In genomic region chr1:176427835-176428234, GRCm38 (mm10) we compare ENCODE assay signal across 24 mouse cellular contexts.
DNase-seq lines count a peak whose midpoint lies in the region; ATAC-seq lines count a peak whose summit lies in the region.
"Had no signal": no experiment of that assay in that cellular context is flagged by ENCODE, and none has a peak within 500 bp of the region (broad histone marks: within the 10 kb centered on the region; RNA-seq: fewer than 3 reads in every experiment).

No protein-coding gene starts in this region.

- no peak overlapping the region for H3K4me2 ChIP-seq in hindbrain, embryonic 11.5 days (replicated peaks; ENCODE audit: low read depth, low read length)
- H3K4me2 ChIP-seq: embryonic facial prominence, embryonic 15.5 days; heart, embryonic 13.5 days; hindbrain, embryonic 14.5 days; limb, embryonic 12.5 days; liver, embryonic 11.5 days; neural tube, embryonic 12.5 days had no signal

- no peak overlapping the region for H3K4me3 ChIP-seq in hindbrain, embryonic 10.5 days
- H3K4me3 ChIP-seq in hindbrain, embryonic 11.5 days (ENCODE audit: low read depth, low read length) = no peak overlapping the region
- H3K4me3 ChIP-seq: embryonic facial prominence, embryonic 15.5 days; heart, adult 2 months; heart, embryonic 13.5 days; layer of hippocampus, adult 2 months; limb, embryonic 12.5 days; neural tube, embryonic 12.5 days had no signal

- no peaks in the 10 kb centered on the region for H3K36me3 ChIP-seq in hindbrain, embryonic 10.5 days
- no peaks in the 10 kb centered on the region for H3K36me3 ChIP-seq in hindbrain, embryonic 11.5 days (ENCODE audit: control insufficient read depth, insufficient read depth, low read length)
- H3K36me3 ChIP-seq: embryonic facial prominence, embryonic 15.5 days; heart, embryonic 13.5 days; limb, embryonic 12.5 days; neural tube, embryonic 12.5 days had no signal

- no peak overlapping the region for H3K9ac ChIP-seq in hindbrain, embryonic 11.5 days (ENCODE audit: low read depth, low read length)
- H3K9ac ChIP-seq: embryonic facial prominence, embryonic 15.5 days; heart, embryonic 13.5 days; hindbrain, embryonic 14.5 days; limb, embryonic 12.5 days; neural tube, embryonic 12.5 days had no signal

- no peaks in the 10 kb centered on the region for H3K27me3 ChIP-seq in hindbrain, embryonic 10.5 days (ENCODE audit: insufficient read depth, poor library complexity, severe bottlenecking)
- no peaks in the 10 kb centered on the region for H3K27me3 ChIP-seq in hindbrain, embryonic 11.5 days (ENCODE audit: control insufficient read depth, insufficient read depth, low read length)
- H3K27me3 ChIP-seq: embryonic facial prominence, embryonic 15.5 days; heart, embryonic 13.5 days; limb, embryonic 12.5 days; neural tube, embryonic 12.5 days had no signal

- peak; percentile 17 for DNase-seq in adrenal gland, postnatal 10 days
- DNase-seq in adrenal gland, adult (ENCODE audit: inconsistent age in 2 of 2, low spot score in 1 of 2) = no peak
- peak; percentile 8 for DNase-seq in hindbrain, embryonic 10.5 days (ENCODE audit: low spot score)
- DNase-seq in hindbrain, embryonic 11.5 days (ENCODE audit: low spot score) = no peak
- DNase-seq in gastrocnemius, adult 8-10 months (ENCODE audit: low spot score in 2 of 2) = peak; percentile 53 to 71
- peak; percentile 92 for DNase-seq in skeletal muscle tissue, adult 2 months (ENCODE audit: low read depth, low spot score)
- no peak for DNase-seq in heart, postnatal 36 days
- no peak for DNase-seq in kidney, adult 9 months
- DNase-seq: cerebellum, adult 18-20 months; heart, adult 2 months; heart, postnatal 14 days; kidney, adult 2 months; kidney, postnatal 25 days; lung, adult 18-20 months; right cerebral cortex, postnatal 14 days; spleen, adult 18-20 months had no signal

- ATAC-seq in hindbrain, embryonic 11.5 days (ENCODE audit: low FRiP score) = no peak
- ATAC-seq: forebrain, embryonic 16.5 days had no signal

- intact Hi-C loops in heart, postnatal 36 days (cut with DNase I) = no loop called here

- 40% methylated on average over 4 of the region's 4 CpGs for WGBS in hindbrain, embryonic 10.5 days
- WGBS in hindbrain, embryonic 11.5 days = 43% methylated on average over 4 of the region's 4 CpGs

- no peaks in the 10 kb centered on the region for H3K4me1 ChIP-seq in hindbrain, embryonic 10.5 days (replicated peaks)
- no peaks in the 10 kb centered on the region for H3K4me1 ChIP-seq in hindbrain, embryonic 11.5 days (replicated peaks; ENCODE audit: control insufficient read depth, insufficient read depth, low read length)
- H3K4me1 ChIP-seq: embryonic facial prominence, embryonic 15.5 days; heart, embryonic 13.5 days; limb, embryonic 12.5 days; neural tube, embryonic 12.5 days had no signal

- no peak overlapping the region for H3K27ac ChIP-seq in hindbrain, embryonic 10.5 days
- no peak overlapping the region for H3K27ac ChIP-seq in hindbrain, embryonic 11.5 days (ENCODE audit: low read depth, low read length)
- H3K27ac ChIP-seq: embryonic facial prominence, embryonic 15.5 days; heart, adult 2 months; heart, embryonic 13.5 days; hindbrain, embryonic 14.5 days; layer of hippocampus, adult 2 months; limb, embryonic 12.5 days; neural tube, embryonic 12.5 days had no signal

- H3K9me3 ChIP-seq in hindbrain, embryonic 10.5 days = no peaks in the 10 kb centered on the region
- H3K9me3 ChIP-seq in hindbrain, embryonic 11.5 days (ENCODE audit: control insufficient read depth, low read length) = no peaks in the 10 kb centered on the region
- H3K9me3 ChIP-seq: embryonic facial prominence, embryonic 15.5 days; heart, embryonic 13.5 days; limb, embryonic 12.5 days; neural tube, embryonic 12.5 days had no signal

Comparison
In these comparisons a context has a peak if more than half of its experiments do, and no peak if none do; other contexts are left out.
1. DNase-seq: peak in adrenal gland, postnatal 10 days (single experiment), hindbrain, embryonic 10.5 days (single experiment), gastrocnemius, adult 8-10 months (2 of 2) and skeletal muscle tissue, adult 2 months (single experiment); none in adrenal gland, adult (0 of 2), hindbrain, embryonic 11.5 days (single experiment), heart, postnatal 36 days (0 of 2) and kidney, adult 9 months (single experiment).